Mouse (Mus musculus) lung, postnatal 14 days (tissue): Measurements from ENCODE around the gene Nbea.
A peak's percentile ranks its signal among the peaks of the same experiment; 100 is the strongest.
"Not testable (repeated sequence)": the region's sequence is repeated elsewhere in the genome, so short reads cannot be mapped to it uniquely, and the experiment has no call there.

ENCODE experiments used
- DNase-seq: peaks from one replicate; pipeline ENCODE4 v3.0.0; 2021

Nbea gene

GRCm38 (mm10) chr3:55651877-55652276 lies 531.6 kb downstream of the Nbea start:
- DNase-seq, result no peak

DNA sequence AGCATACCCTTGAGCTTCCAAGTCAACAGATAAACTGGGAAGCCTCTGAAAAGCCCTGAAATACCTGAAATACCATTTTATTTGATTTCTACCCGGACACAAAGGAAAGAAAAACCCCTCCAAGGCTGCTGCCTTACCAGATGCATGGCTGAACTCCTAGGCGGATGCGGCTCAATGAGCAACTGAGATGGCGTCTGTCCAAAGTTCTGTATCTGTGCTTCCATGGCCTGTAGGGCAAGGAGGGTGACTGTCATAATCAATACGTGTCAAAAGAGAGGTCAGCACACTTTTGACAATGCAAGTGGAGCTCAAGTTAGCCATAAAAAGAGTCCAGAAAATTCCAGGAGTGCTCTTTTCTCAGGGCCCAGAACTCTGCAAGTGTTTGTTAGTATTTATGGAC lies 534.0 kb downstream of the Nbea start:
- no peak for DNase-seq

GRCm38 (mm10) chr3:55648299-55648698 lies 535.2 kb downstream of the Nbea start:
- DNase-seq, result no peak

DNA sequence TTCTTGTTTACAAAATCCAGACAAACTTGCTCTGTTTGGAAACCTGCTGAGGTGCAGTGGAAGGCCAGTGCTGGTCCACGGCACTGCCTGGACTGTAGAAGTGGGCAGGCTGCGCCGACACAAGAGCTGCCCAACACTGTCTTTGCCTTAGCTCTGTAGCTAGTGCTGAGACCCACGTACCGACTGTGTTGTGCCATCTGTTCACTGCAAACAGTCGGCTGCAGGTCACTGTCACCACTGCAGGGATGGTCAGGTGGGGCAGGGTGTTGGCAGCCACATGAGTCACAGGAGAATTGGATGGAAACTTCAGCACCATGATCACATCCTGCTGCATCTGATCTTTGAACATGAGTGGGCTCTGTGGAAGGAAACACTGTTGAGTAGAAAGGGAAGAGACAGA lies 536.3 kb downstream of the Nbea start:
- no peak for DNase-seq

DNA sequence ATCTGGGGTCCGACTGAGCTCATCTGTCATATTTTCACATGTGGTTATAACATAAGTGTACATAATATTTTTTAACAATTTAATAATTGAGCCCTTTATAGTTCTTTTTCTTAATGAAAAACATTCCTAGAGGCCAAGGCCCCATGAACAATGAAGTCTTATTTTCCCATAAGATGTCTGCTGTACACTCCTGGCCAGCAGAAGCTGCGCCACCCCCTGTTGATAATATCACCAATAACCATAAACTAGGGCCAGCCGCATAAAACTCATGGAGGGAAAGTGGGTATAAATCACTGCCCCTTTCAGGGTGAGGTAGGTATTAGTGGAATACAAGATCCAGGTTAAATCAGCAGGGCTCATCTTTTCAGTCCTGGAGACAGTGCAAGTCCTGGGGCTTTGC lies 537.1 kb downstream of the Nbea start:
- DNase-seq, result no peak

DNA sequence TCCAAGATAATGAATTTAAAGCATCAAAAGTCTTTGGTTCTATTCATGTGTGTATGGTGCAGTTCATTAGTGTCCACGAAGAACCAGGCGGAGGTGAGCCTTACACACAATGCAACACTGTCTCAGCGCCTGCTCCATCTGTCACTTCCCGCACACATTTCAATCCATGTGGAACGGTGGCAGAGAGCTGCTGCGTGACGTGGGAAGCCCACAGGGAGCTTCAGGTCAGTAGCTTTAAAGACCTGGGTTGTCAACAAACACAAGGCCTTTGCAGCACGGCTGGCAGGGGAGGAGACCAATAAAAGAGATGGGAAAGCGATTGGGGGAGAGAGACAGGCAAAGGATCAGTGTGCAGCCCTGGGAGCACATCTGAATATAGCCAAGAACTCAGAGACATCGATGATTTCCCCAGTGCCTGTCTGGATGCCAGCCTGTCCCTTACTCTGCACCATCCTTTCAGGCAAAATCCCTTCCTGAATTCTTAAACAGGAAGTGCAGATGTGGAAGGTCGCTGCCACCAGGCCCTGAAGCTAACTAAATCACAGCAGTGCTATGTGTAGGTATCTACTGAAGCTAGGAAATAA lies 539.4 kb downstream of the Nbea start:
- no peak for DNase-seq

DNA sequence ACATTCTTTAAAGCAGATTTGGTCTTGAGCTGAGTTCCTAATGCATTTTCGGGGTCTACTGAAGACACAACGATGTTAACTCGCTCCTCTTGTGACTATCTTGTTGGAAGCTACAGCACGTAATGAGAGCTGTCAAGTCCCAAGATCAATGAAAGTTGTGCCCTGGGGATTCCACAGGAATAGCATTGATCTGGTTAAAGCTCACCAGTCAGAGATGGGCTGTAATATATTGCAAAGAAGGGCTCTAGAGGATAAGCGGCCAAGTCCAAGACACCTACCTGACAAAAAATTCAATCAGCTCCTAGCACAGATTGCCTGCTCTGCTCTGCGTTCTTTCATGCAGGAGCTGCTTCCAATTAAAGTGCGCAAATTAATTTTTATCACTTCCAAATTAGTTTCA lies 545.8 kb downstream of the Nbea start:
- no peak for DNase-seq

GRCm38 (mm10) chr3:55635542-55636172 lies 547.8 kb downstream of the Nbea start:
- DNase-seq, result no peak

DNA sequence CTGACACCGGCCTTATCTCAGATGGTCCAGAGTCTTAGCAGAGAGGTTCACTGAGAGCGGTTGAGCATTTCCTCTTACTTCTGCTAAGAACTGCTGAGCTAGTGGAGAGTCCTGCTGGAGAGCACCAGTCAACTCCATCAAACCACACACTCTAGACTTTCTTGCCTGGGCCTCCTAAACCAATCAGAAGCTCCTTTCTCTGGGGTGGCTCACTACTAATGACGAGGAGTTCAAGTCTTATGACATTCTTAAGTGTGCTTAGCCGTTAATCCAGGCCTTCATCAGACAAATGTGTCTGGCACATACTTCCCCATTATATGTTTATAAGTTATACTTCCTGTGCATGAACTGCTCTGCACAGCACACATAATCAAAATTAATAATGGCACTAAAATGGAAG lies 556.4 kb downstream of the Nbea start:
- DNase-seq, result no peak

DNA sequence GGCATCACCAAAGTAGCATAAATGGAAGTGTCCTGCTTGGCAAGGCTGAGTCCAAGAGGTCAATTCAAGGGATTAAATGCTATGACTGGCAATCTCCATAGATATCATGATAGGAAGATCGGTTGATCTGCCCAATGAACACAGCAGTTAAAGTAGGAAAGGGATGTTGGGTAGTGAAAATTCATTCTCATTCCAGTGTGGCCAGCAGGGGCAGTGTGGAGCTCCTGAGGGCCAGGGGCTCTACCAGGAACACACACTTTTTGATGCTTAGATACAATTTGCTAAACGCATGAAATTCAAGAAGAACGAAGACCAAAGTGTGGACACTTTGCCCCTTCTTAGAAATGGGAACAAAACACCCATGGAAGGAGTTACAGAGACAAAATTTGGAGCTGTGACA lies 561.5 kb downstream of the Nbea start:
- not testable (repeated sequence) for DNase-seq

DNA sequence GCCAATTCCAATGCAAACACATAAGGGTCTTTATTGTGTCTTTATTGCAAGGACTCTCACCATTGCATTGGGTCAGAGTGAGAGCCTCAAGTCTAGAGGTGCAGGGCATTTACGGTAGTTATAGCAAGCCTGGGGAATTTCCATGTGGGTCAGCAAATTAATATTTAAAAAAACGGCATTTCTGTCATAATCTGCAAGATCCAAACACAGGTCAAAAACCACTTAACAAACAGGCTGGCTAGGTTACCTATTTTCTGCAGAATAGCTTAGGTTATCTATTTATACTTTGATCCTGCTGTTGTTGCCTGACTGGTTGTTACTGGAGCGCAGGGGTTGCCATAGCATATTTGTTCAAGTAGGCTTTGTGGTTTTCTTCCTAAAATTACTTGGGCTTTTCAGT lies 565.1 kb downstream of the Nbea start:
- DNase-seq, result no peak

- DNase-seq, result no peak
Observed at GRCm38 (mm10) chr3:55612459-55613115, 570.9 kb downstream of the Nbea start.

DNA sequence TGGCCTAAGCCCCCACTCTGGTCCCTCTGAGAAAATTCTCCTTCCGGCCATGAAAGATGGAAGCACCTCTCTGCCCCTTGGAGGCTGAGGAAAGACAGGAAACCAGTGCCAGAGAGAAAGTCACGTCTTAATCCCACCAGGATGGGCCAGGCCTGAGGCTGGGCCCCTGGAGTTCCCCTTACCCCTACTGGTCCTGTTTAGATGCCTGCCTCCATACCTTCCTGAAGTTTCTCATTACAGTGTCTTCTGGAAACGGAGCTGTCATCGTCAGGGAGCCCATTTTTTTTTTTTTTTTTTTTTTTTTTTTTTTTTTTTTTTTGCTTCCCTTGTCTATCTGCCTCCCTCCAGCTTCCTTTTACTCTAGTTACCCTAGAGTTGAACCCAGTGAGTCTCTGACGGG lies 571.5 kb downstream of the Nbea start:
- DNase-seq, result no peak

DNA sequence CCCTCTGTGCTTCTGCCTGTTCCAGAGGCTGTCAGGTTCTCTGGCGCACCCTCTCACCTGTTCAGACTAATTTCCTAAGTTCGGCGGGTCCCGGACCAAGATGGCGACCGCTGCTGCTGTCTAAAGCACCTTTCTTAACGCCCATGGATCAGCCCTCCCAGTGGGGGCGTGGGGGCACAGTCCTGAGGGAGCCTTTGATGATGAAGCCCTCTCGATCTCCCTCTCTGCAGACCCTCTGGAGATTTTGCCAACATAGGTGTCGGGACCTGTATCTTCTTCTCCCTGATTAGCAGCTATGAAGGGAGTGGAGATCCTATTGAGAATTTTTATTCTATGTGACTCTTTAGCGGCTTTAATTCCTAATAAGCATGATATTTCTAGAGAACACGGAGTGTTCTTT lies 573.3 kb downstream of the Nbea start:
- no peak for DNase-seq

DNA sequence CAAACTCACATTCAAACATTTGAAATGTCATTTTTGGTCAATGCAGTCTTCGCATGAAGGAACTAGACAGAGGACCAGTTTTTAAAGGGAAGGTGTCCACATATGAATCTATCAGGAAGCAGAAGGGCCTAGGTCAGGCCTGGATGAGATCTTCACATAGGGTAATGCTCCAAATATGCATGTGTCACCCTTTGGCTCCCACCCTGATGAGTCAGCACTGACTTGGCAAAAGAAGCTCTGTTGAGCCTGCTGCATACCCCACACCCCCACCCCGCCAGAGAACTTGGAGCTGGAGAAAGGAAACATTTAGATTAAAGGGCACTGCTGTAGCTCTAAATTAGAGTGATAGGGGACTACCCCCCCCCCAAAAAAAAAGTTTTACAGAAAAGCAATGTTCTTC lies 583.2 kb downstream of the Nbea start:
- DNase-seq, result peak; percentile 35

GRCm38 (mm10) chr3:55599366-55600085 lies 584.0 kb downstream of the Nbea start:
- peak; percentile 20 for DNase-seq

GRCm38 (mm10) chr3:55598681-55599080 lies 584.8 kb downstream of the Nbea start:
- DNase-seq, result no peak

DNA sequence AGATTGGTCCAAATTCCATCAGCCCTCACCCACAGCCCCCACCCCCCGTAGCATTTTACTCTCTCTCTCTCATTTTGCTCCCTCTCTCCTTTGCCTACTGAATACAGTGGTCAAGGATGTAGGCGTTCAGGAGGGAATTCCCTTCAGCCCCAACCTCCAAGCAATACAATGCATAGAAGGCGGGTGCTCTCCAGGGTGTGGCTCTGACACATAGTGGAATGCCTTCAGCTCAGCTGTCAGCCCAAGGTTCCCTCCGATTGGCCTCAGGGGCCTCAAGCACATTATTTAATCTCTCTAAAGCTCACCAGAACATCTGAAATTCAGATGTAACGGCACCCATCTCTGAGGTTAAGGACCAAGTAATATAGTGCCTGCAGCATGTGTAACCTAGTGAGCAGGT lies 590.2 kb downstream of the Nbea start:
- DNase-seq, result no peak

GRCm38 (mm10) chr3:55590727-55591126 lies 592.8 kb downstream of the Nbea start:
- DNase-seq, result no peak

GRCm38 (mm10) chr3:55590291-55590690 lies 593.2 kb downstream of the Nbea start:
- DNase-seq, result no peak

DNA sequence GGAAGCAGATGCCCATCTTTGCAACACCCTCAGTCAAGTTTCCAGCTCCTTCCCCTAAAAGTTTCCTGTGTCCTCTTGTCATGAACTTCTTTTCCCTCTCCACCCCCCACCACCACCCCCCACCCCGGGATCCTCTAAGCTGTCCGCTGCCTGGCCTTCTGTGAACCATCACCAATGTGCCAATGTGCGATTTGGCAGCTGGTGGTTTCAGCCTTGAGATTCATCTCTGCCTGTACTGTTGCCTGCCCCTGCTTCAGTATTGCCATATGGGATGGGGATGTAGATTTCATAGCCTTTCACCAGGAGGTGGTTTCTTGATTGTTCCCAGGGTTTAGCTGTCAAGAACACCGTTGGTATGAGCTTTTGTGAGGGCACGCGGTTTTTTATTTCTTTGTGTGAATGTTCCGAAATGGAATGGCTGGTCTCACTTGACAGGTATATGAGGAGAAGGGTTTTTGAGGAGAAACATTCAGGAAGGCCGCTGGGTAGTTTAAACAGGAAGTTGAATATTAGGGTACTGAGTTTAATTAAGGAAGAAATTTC lies 594.0 kb downstream of the Nbea start:
- no peak for DNase-seq

DNA sequence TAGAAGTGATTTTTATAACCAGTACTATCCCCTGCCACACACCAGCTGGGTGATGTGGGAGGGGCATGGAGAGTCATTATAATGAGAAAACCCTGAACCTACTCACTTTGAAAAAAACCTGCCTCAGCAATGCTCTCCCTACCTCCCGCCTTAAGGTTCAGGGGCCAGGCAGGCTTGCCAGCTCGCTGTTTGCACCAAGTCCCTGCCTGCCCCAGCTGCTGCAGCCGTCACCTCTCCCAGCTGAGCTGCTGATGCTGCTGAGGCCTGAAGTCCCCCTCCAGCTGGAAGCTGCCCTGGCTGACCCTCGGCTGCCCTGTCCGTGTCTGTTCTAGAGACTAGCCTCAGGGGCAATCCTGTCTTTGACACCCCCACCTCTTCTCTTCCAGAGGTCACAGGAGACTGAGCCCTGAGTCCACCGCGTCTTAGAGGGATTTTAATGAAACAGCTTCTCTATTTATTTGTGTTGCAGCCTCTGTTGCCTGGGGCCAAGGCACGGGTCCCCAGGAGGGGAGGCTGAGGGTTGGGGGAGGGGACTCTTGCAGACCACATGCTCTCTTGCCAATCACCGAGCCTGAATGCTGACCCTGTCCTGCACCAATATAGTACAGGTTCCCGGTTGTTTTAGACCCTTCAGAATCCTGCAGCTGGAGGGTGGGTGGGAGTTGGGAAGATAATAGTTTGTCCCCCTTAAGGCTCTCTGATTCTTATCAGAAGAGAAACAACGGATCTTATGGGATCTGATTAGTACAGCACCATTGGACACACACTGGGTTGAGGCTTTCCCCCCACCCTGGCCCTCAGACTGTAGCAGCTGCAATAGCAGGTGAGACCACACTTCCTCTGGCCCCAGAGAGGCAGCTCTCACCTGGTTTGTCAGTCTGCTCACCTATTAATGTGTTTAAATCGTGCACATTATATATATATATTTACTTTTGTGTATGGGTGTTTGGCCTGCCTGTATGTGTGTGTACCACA lies 595.2 kb downstream of the Nbea start:
- DNase-seq, result no peak
